Mouse (Mus musculus): ENCODE results near the gene Tle2.
A peak's percentile ranks its signal among the peaks of the same experiment; 100 is the strongest.

Tle2 gene

DNA sequence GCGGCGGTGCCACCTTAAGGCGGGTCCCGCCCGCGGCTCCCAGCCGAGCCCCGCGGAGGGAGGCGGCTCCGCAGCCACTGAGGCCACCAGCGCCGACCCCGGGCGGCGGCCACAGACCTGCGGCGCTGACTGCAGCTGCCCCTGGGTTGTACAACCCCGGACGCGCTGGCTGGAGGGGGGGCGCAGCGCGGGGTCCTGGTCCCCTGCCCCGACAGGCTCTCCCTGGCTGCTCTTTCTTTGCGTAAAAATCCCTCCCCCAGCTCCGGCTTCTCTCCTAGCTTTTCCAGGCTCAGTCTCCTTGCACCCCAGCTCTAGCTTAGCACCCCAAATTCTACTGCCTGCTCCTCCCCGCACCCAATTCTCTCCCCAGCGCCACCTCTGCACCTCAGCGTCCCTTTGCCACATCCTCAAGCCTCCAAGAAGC lies 859 bp downstream of the Tle2 start:
- peak; percentile 57 to 71 for DNase-seq

DNA sequence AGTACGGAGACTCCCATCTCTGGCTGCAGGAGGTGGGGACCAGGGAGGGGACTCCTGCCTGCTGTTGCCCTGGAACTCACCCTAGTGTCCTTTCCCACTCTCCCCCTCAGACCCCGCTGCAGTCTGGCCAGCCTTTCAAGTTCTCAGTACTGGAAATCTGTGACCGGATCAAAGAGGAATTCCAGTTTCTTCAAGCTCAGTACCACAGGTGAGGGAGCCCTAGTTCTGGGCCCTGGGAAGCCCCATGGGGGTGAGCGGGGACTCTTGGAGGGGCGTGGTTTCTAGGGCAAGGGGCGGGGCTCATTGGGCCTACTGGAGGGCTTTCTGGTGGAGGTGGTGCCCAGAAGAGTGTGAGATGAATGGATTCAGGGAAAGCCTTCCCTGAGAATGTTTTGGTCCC lies 1.3 kb downstream of the Tle2 start:
- DNase-seq, result peak in 1 of 2 experiments; percentile 54

DNA sequence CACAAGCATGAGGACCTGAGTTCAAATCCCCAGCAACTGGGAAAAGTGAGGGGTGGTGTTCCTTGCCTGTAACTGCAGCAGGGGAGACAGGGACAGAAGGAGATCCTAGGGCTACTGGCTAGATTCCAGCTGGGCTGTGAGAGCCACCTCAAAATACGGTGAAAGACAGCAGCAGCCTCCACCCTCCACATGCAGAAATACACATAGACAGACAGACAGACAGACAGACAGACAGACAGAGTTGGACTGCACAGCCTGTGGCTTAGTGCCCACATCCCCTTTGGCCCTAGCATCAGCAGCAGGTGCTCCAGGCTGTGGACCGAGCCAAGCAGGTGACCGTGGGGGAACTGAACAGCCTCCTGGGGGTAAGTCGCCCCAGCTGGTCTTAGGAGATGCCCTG lies 5.6 kb downstream of the Tle2 start:
- no peak for DNase-seq

DNA sequence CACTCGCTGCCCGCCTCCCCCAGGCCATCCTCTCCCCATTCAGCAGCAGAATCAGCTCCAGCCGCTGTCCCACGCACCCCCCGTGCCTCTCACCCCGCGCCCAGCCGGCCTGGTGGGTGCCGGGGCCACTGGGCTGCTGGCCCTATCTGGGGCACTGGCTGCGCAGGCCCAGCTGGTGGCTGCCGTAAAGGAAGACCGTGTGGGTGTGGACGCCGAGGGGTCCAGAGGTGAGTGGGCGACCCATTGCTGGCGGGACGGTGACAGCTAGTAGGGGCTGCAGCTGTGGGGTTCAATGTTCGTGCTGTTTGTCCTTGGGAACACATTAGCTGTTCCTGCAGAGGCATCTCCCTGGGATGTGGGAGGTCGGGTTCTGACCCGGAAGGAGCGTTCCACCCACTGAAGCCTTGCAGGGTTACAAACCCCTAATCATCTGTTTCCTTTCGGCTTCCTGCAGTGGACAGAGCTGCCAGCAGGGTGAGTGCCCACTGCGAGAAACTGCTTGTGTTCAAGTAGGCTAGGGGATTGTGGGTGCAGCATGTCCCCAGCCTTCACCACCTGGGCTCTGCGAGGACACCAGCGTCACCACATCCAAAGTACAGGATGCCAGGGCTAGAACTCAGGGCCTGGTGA lies 6.2 kb downstream of the Tle2 start:
- peak in 1 of 2 experiments; percentile 39 for DNase-seq

DNA sequence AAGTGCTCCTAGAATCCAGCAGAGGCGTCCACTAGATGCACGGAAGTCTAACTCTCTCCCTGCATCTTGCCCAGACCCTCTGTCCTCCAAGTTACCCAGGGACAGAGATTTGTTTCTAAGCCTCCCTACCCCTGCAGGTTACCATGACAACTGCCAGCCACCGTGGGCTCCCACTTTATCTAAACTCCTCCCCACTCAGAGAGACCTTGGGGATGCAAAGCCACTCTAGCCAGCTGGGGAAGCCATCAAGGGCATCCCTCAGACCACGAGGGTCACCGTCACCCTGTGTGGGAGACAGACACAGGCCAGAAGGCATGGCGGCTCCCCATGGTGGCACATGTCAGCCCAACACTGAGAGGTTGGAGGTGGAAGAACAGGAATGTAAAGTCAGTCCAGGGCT lies 9.0 kb downstream of the Tle2 start:
- no peak for DNase-seq

GRCm38 (mm10) chr10:81588739-81589138 lies 14.4 kb downstream of the Tle2 start:
- DNase-seq, result no peak

DNA sequence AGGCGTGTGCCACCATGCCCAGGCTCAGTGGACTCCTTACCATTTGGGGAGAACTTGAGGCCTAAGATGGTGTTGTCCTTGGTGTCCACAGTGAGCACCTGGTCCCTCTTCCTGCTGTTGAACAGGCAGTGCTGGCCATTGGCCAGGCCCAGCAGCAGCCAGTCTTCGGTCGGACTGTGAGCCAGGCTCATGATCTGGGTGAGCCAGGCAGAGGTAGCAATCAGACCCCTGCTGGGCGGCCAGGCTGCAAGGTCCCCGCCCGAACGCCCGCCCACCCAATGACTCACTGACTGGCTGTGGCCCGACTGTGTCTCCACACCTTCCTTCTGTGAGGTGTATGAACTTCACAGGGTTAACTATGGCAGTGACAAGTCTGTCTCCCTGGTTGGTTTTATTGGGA lies 17.5 kb downstream of the Tle2 start:
- DNase-seq, result no peak

GRCm38 (mm10) chr10:81592631-81593030 lies 18.3 kb downstream of the Tle2 start:
- no peak for DNase-seq

DNA sequence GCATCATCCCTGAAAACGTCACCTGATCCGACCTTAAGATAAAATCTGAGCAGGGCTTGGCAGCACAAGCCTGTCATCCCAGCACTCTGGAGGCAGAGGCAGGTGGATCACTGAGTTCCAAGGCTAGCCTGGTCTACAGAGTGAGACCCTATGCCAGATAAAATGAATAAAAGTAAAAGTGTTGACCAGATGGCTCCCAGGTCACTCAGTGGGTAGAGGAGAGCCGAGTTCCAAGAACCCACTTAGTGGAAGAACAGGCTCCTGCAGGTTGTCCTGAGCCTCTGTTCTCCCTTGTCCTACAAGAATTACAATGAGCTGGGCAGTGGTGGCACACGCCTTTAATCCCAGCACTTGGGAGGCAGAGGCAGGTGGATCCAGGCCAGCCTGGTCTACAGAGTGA lies 18.9 kb downstream of the Tle2 start:
- DNase-seq, result no peak

- no peak for DNase-seq
Observed at GRCm38 (mm10) chr10:81593935-81594334, 19.6 kb downstream of the Tle2 start.

GRCm38 (mm10) chr10:81595599-81595998 lies 21.2 kb downstream of the Tle2 start:
- DNase-seq, result no peak

GRCm38 (mm10) chr10:81596611-81597010 lies 22.2 kb downstream of the Tle2 start:
- no peak for DNase-seq

DNA sequence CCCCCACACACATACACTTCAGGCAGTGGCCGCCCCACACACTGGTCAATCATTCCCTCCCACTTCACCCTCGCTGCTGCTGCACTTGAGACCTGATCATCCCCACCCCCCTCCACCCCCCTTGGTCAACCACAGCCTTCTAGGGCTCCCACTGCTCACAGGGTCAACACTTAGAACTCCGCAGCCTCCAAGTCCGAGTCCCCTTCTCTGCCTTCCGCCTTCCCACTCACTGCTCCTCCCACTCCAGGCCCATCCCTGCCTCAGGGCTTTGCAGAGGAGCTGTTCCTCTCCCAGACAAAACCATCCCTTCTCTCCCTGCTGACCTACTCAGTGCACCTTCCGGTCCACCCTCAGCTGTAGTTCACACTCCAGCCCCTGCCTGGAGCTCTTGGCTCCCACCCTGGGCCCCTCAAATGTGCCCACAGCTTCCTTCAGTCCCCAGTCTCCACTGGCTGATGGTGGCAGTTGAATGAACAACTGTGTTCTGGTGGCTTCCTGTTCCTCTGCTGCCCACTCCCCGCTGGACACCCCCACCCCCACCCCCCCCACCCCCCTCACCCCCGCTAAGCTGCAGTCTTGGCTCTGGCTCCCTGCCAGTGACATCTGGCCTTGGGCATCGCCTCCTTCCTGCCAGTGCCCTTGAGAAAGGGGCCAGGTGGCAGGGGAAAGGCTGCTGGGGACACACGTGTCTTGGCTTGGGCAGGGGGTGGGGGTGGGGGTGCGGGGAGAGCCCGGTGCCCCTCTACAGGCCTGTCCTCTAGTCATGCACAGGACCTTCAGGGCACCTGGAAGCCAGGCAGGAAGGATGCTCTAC lies 23.0 kb downstream of the Tle2 start:
- peak in 1 of 2 experiments; percentile 36 for DNase-seq

DNA sequence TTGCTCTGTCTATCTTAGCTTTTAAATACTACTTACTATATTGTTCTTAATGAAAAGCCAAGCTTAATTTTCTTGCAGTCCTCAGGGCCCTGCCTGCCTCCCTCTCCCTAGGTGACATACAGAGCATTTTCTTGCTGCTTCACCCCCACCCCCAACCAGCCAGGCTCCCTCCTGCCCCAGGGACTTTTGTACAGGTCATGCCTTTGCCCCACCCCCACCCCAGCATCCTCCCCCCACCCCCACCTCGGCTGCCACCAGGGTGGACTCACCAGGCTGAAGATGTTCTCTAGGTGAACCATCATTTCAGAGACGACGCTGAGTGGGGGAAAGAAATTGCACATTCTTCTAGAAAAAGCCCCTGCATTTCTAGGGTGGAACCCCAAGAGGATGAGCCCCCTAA lies 24.0 kb downstream of the Tle2 start:
- no peak for DNase-seq

DNA sequence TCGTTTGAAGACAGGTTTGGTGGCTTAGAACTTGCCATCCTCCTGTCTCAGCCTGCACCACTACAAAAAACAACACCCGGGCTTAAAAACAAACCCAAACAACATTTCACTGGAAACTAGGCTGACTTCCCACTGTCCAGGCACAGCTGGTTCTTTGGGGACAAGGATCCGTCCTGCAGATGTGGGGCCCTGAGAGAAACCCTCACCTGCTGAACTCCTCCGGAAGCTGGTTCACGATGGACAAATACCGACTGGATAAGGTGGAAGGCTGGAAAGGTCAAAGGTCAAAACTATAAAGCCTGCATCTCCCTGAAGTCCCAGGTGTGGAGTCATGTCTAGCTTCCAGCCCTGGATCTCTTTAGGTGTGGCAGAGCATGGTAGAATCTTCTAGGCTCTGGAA lies 24.5 kb downstream of the Tle2 start:
- DNase-seq, result no peak

GRCm38 (mm10) chr10:81599630-81600029 lies 25.3 kb downstream of the Tle2 start:
- no peak for DNase-seq

DNA sequence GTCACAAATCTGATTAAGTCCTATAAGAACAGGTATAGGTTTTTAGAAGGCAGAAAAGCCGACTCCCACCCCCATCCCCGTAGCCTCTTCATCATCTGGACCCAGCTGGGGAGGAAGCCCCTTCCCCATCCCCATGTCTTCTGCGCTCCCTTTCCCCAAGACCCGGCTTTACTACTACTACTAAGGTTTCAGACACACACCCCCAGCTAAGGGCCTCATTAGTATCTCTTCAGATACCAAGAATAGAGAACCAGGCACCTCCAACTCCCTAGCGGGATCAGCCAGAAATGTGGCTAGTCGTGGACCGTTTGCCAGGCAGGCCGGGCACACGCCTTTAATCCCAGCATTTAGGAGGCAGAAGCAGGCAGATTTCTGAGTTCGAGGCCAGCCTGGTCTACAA lies 25.7 kb downstream of the Tle2 start:
- DNase-seq, result no peak

DNA sequence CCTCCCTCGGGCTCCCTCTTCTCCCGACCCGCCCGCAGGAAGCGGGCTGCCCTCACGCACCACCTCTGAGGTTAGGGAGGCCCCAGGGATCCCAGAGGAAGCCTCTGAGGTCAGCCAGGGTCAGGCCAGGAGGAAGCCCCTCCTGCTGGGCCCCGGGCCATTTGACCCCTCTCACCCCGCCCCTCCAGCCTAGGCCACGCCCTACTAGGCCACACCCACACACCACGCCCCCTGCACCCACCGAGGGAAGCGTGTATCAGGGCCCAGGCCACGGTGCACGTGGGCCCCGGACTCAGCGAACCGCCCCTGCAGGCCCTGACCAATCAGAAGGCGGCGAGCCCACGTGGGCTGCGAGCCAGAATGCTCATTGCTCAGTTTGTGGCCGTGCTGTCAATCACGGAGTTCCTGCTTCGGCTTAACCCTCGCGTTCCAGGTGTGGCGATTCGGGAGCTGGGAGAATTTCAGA lies 26.4 kb downstream of the Tle2 start, which contains the start of gene Tle6:
Tle6 (minus strand) TSS at position 336 of the 466 bp plus-strand sequence.
- peak; percentile 97 to 98 for DNase-seq

GRCm38 (mm10) chr10:81601396-81601905 lies 27.1 kb downstream of the Tle2 start:
- DNase-seq, result no peak

GRCm38 (mm10) chr10:81602741-81603151 lies 28.4 kb downstream of the Tle2 start:
- peak; percentile 18 to 45 for DNase-seq

DNA sequence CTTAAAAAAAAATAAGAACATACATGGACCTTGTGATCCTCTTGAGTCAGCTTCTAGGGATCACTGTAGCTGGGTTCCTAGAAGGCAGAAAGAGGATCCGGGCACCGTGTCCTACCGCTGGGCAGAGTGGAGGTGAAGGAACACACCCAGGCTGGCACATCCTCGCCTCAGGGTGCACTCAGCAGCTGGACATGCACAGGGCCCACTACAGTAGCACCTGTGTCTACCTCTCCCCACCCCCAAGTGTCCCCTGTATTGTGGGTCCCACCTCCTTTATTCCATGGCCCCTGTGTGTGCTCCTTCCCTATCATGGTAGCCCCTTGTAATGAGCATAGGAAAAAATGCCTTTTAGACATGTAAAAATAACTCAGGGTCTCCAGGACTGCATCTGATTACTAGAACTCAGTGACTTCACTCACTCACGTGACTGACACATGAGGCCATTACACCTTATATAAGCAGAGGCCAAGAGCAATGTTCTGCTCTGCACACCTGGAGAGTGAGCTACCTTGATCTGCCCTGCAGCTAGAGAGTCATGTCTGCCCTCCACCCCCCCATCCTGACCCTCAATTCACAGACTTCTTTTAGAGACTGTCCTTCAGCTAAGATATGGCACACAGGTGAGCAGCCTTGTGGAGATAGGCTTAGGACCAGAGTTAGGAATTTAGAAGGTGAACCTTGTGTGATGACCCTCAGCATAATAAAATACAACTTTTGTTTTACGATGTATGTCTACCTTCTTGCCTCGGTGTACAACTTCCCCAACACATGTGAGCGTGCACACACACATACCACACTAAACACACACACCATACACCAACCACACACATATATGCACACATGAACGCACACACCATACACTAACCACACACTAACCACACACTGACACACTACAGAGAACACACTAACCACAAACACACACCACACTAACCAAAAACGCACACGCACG lies 29.9 kb downstream of the Tle2 start:
- DNase-seq, result no peak

GRCm38 (mm10) chr10:81604968-81605665 lies 30.8 kb downstream of the Tle2 start:
- peak; percentile 84 to 93 for DNase-seq

All from kidney, postnatal 36 days (tissue).